Mouse (Mus musculus) cerebellum, adult (tissue): Measurements from ENCODE around the gene Ahdc1.

Experiments used
- ATAC-seq: cut with Nextera tagmentation; 2 replicates; pipeline ENCODE4 v1.9.2; 2017; ENCODE audit warnings: mild to moderate bottlenecking, moderate library complexity, mixed read lengths; ENCODE audit not compliant: insufficient number of reproducible peaks, low FRiP score, low TSS enrichment

Ahdc1 gene

DNA sequence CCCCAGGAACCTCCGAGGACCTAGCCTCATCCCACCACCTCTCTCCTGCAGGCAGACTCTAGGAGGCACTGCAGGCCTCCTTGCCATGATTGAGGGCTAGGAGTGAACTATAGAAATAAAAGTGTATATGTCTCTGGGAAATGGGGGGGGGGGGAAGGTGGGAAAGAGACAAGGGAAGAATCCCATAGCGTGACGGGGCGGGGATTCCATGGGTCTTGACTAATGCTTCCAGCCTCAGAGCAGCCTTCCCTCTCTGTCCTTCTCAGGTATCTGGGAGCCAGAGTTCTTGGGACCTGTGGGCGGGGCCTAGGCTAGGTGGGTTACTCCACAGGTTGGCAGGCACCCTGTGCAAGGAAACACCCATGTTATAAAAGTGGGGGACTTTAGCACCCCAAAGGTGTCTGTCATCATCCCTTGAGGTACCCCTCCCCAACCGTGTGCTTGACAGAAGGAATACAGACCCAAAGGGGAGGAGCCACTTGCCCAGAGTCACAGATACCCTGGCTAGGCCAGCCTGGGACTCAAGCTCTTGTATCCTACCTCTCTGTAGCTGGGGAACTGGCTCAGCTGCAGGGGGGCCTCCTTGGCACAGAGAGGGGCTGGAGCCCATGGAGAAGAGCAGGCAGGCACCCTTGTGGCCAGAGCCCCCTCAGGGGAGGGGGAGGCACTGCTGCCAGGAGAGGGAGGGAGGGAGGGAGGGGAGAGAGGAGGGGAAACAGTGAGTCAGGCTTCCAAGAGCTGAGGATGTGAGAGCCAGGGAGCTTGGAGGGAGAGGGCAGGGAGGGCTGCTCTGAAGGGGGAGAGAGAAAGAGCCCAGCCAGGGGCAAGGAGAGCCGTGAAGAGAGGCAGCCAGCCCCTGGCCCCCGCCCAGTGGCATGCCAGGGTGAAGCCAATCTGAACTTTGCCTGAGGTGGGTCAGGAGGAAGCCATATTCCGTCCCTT lies 4.9 kb downstream of the Ahdc1 start:
- no peak for ATAC-seq

DNA sequence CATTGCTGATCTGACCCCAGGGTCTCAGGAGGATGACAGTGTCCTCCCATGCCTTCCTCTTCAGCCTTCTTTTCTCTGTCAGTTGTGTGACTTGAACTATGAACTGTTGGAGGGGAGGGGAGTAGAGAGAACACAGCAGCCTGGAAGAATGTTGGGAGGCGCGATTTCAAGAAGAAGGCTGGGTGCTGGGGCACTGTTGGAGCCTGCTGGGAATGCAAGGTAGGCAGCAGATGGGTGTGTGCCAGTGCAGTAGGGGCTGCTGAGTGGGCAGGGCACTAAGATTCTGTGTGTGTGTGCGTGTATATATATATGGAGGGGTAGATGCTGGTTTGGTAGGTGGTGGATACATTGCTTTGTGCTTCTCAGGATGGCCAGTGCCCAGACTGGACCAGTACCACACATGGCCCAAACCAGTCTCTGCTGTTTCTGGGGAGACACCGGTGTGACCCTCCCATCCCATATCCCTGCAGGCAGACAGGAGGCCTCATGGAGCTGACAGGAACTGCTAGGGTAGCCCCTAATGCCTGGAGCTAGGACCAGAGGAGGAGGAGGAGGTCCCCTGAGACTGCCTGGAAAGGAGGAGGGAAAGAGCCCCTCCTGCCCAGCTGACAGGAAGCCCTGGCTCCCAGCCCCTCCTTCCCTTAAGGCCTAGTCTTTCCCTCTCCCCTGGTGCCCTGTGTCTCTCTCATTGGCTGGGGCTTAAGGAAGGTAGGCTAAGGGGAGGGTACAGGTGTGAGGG lies 5.8 kb downstream of the Ahdc1 start:
- ATAC-seq = no peak

DNA sequence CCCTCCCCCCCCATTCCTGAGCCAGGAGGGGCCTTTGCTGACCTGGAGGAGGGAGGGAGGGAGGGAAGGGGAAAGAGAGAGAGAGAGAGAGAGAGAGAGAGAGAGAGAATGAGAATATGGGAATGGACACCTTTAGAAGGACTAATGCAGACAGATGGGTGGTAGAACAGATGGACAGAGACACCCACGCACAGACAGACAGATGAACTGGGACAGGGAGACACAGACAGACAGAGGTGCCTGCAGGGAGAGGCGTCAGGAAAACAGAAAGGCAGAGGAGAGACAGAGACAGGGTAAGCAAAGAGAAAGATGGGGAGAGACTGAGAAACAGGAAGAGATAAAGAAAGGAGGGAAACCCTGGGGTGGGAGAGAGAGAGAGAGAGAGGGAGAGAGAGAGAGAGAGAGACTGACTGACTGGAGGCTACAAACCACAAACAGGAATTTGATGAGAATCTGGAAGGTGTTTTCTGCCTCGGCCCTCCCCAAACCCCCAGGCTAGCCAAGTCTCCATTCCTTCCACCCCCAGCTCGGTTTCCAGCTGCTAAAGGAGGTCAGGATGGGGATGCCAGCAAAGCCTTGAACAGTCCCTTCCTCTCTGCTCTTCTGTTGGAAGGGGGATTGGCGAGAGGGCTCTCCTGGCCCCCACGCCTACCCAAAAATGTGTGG lies 6.7 kb downstream of the Ahdc1 start:
- ATAC-seq = no peak

DNA sequence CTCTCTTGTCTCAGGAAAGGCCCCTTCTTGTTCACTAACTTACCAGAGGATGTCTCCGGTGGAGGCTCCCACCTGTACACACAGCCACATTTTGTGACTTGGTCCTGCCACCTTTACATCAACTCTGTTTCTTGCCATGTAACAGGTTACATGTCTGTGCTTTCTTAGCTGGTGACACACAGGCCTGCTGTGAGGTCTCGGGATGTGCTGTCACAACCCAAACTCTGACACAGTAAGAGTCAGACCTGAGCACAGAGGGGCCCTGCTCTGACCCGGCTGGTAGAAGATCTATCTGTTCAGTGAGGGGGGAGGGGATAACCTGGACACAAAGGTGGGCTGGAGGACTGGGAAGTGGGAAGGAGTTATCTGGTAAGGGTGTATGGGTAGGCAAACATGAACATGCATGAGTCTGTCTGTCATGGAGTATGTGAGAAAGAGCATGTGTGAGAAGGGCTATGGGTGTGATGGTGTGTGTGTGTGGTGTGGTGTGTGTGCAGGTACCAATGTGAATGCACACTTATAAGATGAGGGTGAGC lies 7.3 kb downstream of the Ahdc1 start:
- ATAC-seq = no peak

DNA sequence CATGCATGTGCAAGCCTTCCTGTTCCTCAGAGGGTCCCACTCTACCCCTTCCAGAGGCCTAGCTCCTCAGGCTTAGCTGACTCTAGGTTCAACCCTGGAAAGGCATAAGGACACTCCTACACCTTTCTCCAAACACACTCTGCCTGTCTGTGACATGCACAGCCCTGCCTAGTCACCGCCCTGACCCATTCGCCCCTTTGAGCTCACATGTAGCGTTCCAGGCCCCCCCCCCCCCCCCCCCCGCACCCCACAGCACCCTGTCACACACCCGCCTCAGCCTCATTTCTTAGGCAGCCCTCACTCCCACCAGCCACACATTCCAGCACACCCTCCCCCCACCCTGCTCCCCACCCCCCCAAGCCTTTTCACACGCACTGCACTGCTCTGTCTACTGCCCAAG lies 9.7 kb downstream of the Ahdc1 start:
- no peak for ATAC-seq

DNA sequence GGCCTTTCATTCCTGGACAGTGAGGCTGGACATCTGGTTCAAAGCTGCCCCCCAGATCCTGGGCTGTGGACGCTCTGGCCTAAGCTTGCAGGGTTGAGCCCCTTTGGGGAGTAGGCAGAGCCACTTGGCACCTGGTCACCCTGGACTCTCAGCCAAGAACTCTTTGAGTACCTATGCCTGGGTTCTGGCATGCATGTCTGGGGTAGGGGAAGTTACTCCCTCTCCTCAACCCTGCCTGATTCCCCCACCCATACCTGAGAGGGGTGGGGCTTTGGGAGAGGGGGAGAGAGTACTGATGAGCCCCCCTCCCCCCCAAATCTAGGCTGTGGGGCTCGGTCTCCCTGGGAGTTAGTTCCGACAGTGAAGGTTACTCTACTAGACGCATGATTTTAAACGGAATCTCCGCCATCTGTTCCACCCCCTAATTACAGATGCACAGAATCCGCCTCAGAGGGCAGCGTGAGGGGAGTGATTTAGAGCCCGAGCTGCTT lies 10.2 kb downstream of the Ahdc1 start:
- no peak for ATAC-seq

DNA sequence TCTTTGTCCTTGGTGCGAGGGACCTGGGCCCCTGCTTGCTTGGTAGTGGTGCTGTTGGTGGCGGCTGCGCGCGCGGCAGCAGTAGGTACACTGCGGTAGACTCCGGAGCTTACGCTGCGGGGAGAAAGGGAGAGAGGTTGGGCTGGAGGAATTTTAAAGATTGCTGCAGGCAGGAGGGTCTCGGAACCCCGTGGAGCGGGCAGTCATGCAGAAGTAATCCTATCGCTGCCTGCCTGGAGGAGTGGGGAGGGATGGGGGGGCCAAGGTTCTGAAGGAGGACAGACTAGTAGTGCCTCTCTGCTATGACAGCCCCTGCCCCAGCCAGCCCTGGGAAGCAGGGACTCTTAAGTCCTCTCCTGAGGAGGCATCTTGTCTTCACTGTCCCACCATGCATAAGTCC lies 11.2 kb downstream of the Ahdc1 start:
- ATAC-seq = no peak

DNA sequence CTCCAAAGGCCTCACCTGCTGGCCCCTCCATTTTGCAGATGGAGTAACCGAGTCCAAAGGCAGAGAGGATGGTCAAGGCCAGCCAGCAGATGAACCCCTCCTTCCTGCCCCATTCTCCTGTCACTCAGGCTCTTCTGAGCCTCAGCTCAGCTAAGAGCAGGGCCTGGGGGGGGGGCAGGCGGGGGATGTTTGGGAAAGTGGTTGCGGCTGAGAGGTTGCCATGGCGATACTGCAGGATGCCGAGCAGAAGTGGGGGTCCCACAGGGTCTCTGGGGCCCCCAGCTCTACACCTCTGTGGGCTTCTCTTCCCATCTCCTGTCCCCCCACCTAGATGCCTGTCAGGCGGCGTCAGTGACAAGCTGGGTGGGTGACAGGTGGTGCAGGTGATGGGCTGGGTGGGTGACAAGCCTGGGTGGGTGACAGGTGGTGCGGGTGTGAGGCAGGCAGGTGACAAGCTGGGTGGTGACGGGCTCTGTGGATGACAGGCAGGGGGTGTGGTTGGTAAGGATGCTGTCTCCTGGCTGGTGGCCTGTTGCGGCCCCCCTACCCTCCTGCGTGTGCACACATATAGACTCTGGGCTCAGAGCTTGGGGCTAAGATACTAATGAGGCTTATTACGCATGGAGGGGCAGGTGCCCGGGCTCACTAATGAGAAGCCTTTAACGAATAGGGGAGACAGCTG lies 12.0 kb downstream of the Ahdc1 start:
- ATAC-seq = no peak

DNA sequence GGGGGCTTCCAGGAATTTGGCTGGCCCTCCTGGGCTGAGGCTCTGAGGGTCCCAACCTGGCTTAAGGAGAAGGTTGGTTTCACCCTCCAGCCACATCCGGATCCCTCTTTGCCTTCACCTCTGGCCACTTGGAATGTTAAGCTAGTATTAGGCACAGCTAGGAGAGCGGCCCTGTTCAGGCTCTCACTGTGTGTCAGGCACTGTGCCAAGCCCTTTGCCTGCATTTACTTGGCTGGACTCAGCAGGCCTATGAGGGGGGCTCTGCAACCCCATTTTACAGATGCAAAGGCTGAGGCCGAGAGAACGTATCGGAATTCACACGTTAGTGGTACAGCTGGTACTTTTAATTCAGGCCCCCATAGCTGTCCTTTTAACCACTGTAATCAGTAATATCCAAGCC lies 12.6 kb downstream of the Ahdc1 start:
- no peak for ATAC-seq

DNA sequence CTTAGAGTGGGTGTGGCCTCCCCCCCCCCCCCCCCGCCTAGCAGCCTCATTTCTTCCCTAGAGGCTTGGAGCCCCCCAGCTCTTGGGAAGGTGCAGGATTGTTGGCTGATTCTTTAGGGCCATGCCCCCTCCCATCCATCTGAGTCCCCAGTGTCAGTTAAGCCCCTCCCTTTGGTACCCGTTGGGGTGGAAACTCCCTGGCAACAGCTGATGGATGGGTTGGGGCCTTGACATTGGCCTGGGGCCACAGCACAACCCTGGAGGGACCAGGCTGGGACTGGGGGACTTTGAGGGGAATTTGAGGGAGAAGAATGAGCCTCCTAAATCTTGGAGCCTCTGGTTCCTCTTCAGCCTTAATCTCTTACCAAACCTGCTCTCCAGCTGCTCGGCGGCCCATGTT lies 13.3 kb downstream of the Ahdc1 start:
- ATAC-seq = no peak

DNA sequence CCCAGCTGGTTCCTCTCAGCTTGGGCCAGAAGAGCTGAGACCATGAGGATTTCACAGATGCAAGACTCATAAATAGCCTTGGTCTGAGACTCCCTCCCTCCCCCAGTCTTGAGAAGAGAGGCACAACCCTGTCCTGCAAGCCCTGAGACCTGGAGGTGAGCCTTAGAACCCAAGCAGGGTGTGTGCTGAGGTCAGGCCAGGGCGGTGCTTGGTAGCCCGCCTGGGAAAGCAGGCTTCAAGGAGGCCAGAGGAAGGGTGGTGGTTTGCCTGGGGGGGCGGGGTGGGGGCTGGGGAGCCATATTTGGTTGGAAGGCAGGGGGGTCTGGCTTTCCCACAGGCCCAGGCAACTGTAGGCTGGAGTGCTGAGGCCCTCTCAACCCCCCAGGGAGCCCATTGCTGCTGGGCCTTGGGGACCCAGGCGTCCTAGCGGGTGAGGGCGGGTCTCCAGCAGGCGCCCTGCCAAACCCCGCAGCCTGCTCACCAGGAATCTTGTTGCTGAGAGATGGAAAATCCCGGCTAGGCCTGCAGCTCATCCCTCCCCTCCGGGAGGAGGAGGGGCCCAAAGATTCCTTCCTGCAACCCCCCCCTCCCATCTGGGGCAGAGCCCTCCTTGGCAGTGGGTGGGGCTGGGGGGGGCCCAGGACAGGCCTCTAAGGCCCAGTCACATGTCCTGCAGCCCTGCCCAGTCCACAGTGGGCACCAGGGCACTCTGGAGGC lies 14.1 kb downstream of the Ahdc1 start:
- ATAC-seq = no peak

DNA sequence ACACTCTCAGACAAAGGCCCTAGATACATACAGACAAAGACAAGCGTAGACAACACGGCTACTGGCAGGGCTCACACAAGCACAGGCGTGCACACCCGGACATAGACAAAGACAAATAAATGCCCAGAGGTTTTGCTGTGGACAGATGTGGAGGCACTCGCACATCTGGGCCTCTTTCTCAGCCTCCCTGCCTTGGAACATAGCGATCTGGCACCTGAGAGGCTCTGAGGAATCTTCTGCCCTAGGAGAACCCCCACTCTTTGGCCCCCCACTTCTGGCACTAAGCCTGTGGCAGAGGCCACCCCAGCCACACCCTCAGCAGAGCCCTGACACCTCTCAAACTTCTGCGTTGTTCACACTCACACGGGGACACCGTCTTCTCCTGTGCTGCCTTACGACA lies 15.2 kb downstream of the Ahdc1 start:
- no peak for ATAC-seq

DNA sequence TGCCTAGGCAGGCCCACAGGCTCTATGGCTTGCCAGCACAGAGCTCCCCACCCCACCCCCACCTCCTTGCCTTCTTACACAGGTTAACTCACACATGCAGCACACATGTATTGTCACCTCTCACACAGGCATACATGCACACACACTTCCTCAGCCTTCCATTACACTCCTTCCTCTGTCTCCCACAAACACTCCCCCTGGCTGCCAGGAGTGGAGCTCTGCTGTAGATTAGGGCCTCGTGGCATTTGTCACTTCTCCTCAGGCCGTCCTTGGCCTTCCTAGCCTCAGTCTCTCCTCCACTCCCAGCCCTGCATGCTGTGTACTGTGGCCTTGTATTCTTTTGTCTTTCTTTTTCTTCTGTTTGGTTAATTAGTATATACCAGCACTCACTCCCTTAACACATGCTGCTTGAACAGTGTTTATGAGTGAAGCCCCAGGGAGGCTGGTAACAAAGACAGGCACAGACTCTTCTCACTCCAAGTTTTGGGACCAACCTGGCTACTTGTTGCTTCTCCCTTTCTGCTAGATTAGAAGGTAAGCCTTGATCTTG lies 15.8 kb downstream of the Ahdc1 start:
- ATAC-seq = no peak

DNA sequence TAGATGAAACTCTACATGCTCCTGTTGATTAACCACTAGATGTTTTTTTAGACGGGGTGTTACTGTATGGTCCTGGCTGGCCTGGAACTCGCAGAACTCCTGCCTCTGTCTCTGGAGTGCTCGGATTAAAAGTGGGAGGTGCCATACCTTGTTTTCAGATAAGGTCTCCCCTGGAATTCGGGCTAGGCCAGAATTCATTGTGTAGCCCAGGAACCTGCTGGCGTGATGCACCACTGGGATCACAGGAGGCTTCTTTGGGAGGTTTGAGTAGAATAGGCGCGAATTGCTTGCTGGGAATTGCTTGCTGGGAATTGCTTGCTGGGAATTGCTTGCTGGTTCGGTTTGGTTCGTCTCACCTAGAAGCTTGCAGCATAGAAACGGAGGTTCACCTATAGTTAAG lies 16.7 kb downstream of the Ahdc1 start:
- no peak for ATAC-seq

DNA sequence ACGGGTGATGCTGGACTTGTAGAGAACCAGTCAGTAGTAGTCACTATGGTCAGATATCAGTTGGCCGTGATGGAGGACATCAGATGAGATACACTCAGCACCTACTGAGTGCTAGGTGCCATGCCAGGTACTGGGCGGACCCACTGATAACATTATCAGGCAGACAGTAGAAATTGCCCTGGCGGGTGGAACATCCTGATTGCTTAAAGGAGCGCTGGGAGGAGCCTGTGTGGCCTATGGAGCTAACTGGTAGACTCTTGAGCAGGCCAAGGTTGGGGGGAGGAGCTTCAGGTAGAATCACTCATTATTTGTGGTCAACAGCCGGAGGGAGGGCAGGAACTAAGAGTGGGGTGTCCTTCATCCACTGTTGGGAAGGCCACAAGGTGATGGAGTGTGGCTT lies 17.1 kb downstream of the Ahdc1 start:
- ATAC-seq = no peak

DNA sequence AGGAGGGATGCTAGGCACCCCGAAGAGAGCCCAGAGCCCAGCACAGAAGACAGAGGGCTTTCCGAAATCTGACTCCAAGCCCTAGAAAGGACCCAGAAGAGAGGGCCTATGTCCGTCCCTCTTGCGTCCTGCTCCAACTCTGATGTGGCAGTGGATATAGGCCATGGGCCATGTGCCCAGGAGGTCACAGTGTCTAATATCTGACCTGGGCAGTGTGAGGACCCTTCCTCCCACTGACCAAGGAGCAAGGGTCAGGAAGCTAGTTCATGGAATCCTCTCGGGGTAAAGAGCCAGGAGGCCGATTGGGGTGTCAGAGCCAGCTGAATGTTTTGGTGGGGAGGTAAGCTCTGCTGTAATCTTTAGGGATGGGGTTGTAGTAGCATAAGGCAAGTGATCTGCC lies 17.8 kb downstream of the Ahdc1 start:
- no peak for ATAC-seq

DNA sequence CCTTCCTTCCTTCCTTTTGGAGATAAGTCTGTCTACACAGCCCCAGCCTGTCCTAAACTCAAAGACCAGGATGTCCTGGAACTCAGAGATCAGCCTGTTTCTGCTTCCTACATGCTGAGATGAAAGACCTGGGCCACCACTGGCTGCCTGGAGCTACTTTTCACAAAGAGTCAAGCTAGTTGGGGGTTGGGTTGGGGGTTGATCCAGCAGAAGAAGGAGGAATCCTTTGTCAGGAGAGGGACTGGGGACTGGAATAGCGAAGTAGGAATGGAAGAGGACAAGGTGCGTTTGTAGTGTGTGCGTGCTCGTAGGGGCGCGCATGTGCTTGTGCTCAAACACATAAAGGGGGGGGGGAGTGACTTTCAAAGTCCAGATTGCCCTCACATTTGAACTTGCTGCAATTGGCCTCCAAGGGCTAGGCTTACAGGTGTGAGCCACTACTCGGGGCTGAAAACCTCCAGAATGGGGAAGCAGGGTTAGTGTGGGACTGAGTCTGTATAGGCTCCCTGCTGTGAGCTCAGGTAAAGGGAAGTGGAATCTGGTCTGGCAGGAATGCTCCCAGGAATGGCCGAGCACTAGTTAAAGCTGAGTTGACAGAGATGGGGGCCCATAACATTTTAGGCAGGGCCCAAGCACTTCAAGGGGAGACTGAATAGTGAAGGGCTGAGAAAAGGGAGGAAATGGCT lies 21.5 kb downstream of the Ahdc1 start:
- ATAC-seq = no peak

DNA sequence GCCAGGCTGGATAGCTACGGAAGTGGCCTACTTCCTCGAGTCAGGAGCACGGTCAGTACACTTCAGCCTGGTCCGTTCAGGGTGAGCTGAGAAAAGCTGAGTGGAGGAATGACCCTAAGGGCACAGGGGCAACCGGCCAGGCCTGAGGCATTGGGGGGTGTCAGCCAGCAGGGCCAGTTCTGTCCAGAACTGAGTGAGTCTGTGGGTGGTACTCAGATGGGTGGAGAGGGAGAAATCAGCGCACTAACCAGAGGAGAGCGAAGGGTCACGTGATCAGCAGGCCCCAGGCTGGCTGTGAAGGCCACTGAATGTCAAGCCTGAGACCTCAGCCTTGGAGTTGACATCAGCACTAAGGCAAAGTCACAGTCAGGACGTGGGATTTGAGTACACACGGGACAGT lies 23.4 kb downstream of the Ahdc1 start:
- ATAC-seq = no peak

DNA sequence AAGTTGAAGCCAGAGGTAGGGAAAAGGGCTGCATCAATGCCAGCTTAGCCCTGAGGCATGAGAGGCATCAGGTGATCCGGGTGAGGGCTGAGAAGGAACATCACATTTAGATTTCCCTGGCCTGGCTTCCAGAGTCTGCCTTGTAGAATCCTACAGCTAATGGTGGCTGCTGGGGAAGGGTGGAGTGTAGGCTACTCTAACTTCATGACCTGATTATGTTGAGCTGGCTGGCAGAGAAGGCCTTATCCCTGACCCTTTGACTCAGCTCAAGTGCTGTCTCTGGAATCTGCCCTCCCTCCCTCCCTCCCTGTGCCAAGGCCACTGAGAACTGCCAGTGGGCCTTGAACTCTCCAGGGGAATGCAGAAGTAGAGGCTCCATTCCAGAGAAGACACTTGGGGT lies 24.4 kb downstream of the Ahdc1 start:
- no peak for ATAC-seq
